2 mouse cellular contexts compared by ENCODE assay signal in the genomic region with DNA sequence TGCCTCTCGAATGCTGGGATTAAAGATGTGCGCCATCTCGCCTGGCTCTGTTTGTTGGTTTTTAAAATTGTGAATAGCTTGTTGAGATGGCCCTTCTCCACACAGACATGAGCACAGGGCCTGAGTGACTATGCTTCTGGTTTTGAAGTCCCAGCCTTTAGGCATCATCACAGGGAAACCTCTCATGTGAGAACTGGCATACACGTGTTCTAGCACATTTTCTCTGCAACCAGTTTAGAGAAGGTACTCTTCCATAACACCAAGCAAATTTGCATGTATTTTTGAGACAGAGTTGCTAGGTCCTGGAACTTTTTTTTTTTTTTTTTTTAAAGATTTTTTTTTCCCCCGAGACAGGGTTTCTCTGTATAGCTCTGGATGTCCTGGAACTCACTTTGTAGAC.
TF ChIP-seq lines count a peak whose summit lies in the region.

No protein-coding gene starts in this region.

TF ChIP-seq in CH12.LX, 34 proteins besides CTCF, POLR2A, EP300 and RAD21:
- TF ChIP-seq PAX5 (IDR thresholded peaks at IDR 0.05; ENCODE audit: low read length) (no peak), BHLHE40 (IDR thresholded peaks at IDR 0.05; ENCODE audit: low read depth, low read length) (peak; percentile 76), ZKSCAN1 (IDR thresholded peaks at IDR 0.05; ENCODE audit: borderline replicate concordance, low read depth, low read length) (no peak), MAX (IDR thresholded peaks at IDR 0.05; ENCODE audit: low read length) (peak; percentile 68), MXI1 (IDR thresholded peaks at IDR 0.05; ENCODE audit: low read depth, low read length) (peak; percentile 29; the same call in 1 of the 2 replicates), MAZ (IDR thresholded peaks at IDR 0.05; ENCODE audit: low read depth, low read length) (no peak), JUND (conservative IDR thresholded peaks at IDR 0.05; ENCODE audit: low read depth, low read length) (no peak), MYC (IDR thresholded peaks at IDR 0.05; ENCODE audit: low read depth, low read length) (peak; percentile 74), MAFK (IDR thresholded peaks at IDR 0.05; ENCODE audit: insufficient replicate concordance, low read length) (no peak), ELF1 (IDR thresholded peaks at IDR 0.05; ENCODE audit: low read depth, low read length) (no peak), USF2 (conservative IDR thresholded peaks at IDR 0.05; ENCODE audit: low read depth, low read length) (no peak), CHD1 (IDR thresholded peaks at IDR 0.05; ENCODE audit: low read depth, low read length) (no peak), IRF4 (IDR thresholded peaks at IDR 0.05; ENCODE audit: low read depth, low read length) (no peak), ZNF384 (IDR thresholded peaks at IDR 0.05; ENCODE audit: low read depth, low read length) (peak; percentile 46; the same call in 1 of the 2 replicates), KAT2A (IDR thresholded peaks at IDR 0.05; ENCODE audit: insufficient replicate concordance, low read length) (no peak), E2F4 (IDR thresholded peaks at IDR 0.05; ENCODE audit: insufficient replicate concordance, low read depth, low read length) (no peak), ETS1 (conservative IDR thresholded peaks at IDR 0.05; ENCODE audit: low read depth, low read length) (no peak), TCF12 (IDR thresholded peaks at IDR 0.05; ENCODE audit: low read depth, low read length) (no peak), SMC3 (IDR thresholded peaks at IDR 0.05; ENCODE audit: low read depth, low read length) (no peak), MEF2A (IDR thresholded peaks at IDR 0.05; ENCODE audit: borderline replicate concordance, low read depth, low read length) (no peak)

TF ChIP-seq in MEL, 35 proteins besides CTCF, POLR2A, EP300 and RAD21:
- TF ChIP-seq POLR2AphosphoS5 (IDR thresholded peaks at IDR 0.05; ENCODE audit: borderline replicate concordance, low read depth, low read length) (no peak), USF1 (IDR thresholded peaks at IDR 0.05; ENCODE audit: low read depth, low read length) (no peak), ETS1 (IDR thresholded peaks at IDR 0.05; ENCODE audit: low read depth, low read length) (no peak), NELFE (IDR thresholded peaks at IDR 0.05; ENCODE audit: low read depth, low read length) (no peak), BHLHE40 (IDR thresholded peaks at IDR 0.05; ENCODE audit: borderline replicate concordance, low read depth, low read length) (no peak), ZNF384 (IDR thresholded peaks at IDR 0.05; ENCODE audit: low read depth, low read length) (no peak), MAZ (IDR thresholded peaks at IDR 0.05; ENCODE audit: low read depth, low read length) (no peak), NRF1 (IDR thresholded peaks at IDR 0.05; ENCODE audit: insufficient read depth, low read depth, low read length, poor library complexity, severe bottlenecking) (no peak), GATA1 (IDR thresholded peaks at IDR 0.05; ENCODE audit: low read depth, low read length) (no peak), SMC3 (IDR thresholded peaks at IDR 0.05; ENCODE audit: low read depth, low read length) (no peak)
